Mouse (Mus musculus): ENCODE data around the gene Topbp1. TPM values are rescaled to one million over a fixed set of nuclear protein-coding genes. Genes with fewer than 3 reads are reported as not detected.

Topbp1 gene
- total and polyA plus RNA-seq, 2 experiments = 1.9 to 8.4 TPM

DNA sequence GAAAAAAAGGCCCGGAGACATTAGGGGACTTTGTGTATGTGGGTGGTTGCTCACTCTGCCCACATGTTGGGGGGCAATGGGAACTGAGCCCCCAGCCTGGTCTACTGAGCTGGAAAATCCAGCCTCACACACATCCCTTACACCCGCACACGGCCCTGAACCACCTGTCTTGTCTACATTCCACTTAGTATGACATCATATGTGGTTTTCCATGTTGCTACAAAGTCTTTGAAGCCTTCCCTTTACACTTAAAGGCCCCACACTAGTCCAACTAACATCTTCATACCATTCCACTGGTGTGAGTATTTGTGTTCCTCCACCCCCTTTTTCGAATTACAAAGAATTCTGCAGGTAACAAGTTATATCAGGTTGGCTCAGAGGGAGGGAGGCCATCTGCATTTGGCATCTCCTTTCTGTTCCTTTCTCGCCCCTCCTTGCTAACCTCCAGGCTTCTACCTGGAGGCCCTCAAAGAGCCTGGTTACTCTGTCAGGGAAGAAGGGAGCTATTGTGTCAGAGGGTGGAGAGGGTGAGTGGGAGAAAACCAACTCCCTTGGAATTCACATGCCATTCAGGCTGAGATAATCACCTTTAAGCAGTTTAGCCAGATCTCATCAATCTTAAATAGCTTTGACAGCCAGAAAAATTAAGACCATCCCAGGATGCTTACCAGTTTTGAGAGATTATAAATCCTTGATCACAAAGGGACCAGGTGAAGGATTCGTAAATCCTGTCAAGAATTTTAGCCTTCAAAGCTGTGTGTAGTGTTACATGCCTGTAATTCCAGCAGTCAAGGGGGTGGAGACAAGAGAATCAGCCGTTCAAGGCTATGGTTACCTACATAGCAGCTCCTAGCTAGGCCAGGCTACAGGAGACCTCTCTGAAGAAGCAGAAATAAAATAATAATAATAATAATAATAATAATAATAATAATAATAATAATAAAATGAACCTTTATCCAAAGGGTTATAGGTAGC, 71.6 kb downstream of the Topbp1 start:
- H3K4me1 ChIP-seq (ENCODE audit: control insufficient read depth, insufficient read depth, low read length) = no peaks in the 10 kb centered on the region
- 77% methylated on average over 7 of the region's 7 CpGs for WGBS
- no peaks in the 10 kb centered on the region for H3K27me3 ChIP-seq (ENCODE audit: control insufficient read depth, insufficient read depth, low read length)
- no peak for TF ChIP-seq CTCF (IDR thresholded peaks at IDR 0.05; ENCODE audit: low read depth, low read length)
- TF ChIP-seq POLR2A (IDR thresholded peaks at IDR 0.05; ENCODE audit: extremely low read depth, insufficient read depth, low read length) = no peak
- no peak overlapping the region for H3K9ac ChIP-seq (ENCODE audit: low read depth, low read length)
- H3K36me3 ChIP-seq (ENCODE audit: control insufficient read depth, insufficient read depth, low read length) = no peaks in the 10 kb centered on the region
- no peaks in the 10 kb centered on the region for H3K79me2 ChIP-seq (ENCODE audit: control insufficient read depth, insufficient read depth, low read length)
- no peak overlapping the region for H3K4me3 ChIP-seq (ENCODE audit: insufficient read depth, low read depth, low read length)
- H3K27ac ChIP-seq (replicated peaks; ENCODE audit: insufficient read depth, low read depth, low read length) = no peak overlapping the region
- no peak for DNase-seq (ENCODE audit: extremely low read depth, low read depth, low spot score)

DNA sequence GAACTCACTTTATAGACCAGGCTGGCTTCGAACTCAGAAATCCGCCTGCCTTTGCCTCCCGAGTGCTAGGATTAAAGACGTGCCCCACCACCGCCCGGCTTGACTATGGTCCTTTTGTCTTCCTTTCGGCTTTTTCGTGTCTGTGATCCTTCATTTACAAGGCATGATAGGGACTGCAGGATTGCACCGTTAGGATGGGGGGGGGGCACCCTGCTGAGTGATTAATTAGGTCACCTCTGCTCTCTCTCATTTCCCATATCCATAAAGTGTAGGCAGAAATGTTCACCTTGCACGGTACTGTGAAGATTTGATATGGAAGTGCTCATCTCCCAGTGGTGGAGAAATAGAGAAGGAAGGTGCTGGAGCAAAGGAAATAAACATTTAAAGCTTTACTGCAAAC, 73.7 kb downstream of the Topbp1 start:
- H3K79me2 ChIP-seq (ENCODE audit: control insufficient read depth, insufficient read depth, low read length) = no peaks in the 10 kb centered on the region
- TF ChIP-seq CTCF (IDR thresholded peaks at IDR 0.05; ENCODE audit: low read depth, low read length) (no peak), POLR2A (IDR thresholded peaks at IDR 0.05; ENCODE audit: extremely low read depth, insufficient read depth, low read length) (no peak)
- H3K9ac ChIP-seq (ENCODE audit: low read depth, low read length) = no peak overlapping the region
- H3K27ac ChIP-seq (replicated peaks; ENCODE audit: insufficient read depth, low read depth, low read length) = no peak overlapping the region
- 82% methylated on average over 10 of the region's 10 CpGs for WGBS
- no peaks in the 10 kb centered on the region for H3K27me3 ChIP-seq (ENCODE audit: control insufficient read depth, insufficient read depth, low read length)
- H3K4me3 ChIP-seq (ENCODE audit: insufficient read depth, low read depth, low read length) = no peak overlapping the region
- DNase-seq (ENCODE audit: extremely low read depth, low read depth, low spot score) = no peak
- no peaks in the 10 kb centered on the region for H3K4me1 ChIP-seq (ENCODE audit: control insufficient read depth, insufficient read depth, low read length)
- no peaks in the 10 kb centered on the region for H3K36me3 ChIP-seq (ENCODE audit: control insufficient read depth, insufficient read depth, low read length)

- DNase-seq (ENCODE audit: extremely low read depth, low read depth, low spot score) = no peak
- no peaks in the 10 kb centered on the region for H3K27me3 ChIP-seq (ENCODE audit: control insufficient read depth, insufficient read depth, low read length)
- H3K4me3 ChIP-seq (ENCODE audit: insufficient read depth, low read depth, low read length) = no peak overlapping the region
- WGBS = 88% methylated on average over 9 of the region's 9 CpGs
- no peak overlapping the region for H3K9ac ChIP-seq (ENCODE audit: low read depth, low read length)
- no peak for TF ChIP-seq CTCF (IDR thresholded peaks at IDR 0.05; ENCODE audit: low read depth, low read length)
- no peak for TF ChIP-seq POLR2A (IDR thresholded peaks at IDR 0.05; ENCODE audit: extremely low read depth, insufficient read depth, low read length)
- H3K4me1 ChIP-seq (ENCODE audit: control insufficient read depth, insufficient read depth, low read length) = no peaks in the 10 kb centered on the region
- H3K36me3 ChIP-seq (ENCODE audit: control insufficient read depth, insufficient read depth, low read length) = no peaks in the 10 kb centered on the region
- no peaks in the 10 kb centered on the region for H3K79me2 ChIP-seq (ENCODE audit: control insufficient read depth, insufficient read depth, low read length)
- no peak overlapping the region for H3K27ac ChIP-seq (replicated peaks; ENCODE audit: insufficient read depth, low read depth, low read length)
Observed at GRCm38 (mm10) chr9:103379199-103379598, 74.2 kb downstream of the Topbp1 start.

DNA sequence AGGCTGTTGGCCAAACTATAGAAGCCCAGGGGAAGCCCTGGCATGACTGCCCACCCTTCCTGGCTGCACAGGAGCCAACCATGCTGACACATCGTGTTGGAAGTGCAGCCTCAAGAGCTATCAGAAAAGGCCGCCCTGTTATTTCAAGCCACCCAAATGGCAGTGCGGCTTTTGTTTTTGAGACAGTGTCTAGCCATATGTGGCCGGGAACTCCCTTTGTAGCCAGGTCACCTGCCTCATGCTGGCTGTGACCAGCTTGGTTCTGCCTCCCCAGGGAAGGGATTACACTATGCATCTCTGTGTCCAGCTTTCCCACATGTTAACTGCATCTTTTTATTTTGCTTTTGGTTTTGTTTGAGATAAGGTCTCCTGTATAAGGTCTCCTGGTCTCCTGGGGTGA, 75.6 kb downstream of the Topbp1 start:
- H3K4me1 ChIP-seq (ENCODE audit: control insufficient read depth, insufficient read depth, low read length) = no peaks in the 10 kb centered on the region
- H3K9ac ChIP-seq (ENCODE audit: low read depth, low read length) = no peak overlapping the region
- DNase-seq (ENCODE audit: extremely low read depth, low read depth, low spot score) = no peak
- H3K27ac ChIP-seq (replicated peaks; ENCODE audit: insufficient read depth, low read depth, low read length) = no peak overlapping the region
- H3K27me3 ChIP-seq (ENCODE audit: control insufficient read depth, insufficient read depth, low read length) = no peaks in the 10 kb centered on the region
- H3K79me2 ChIP-seq (ENCODE audit: control insufficient read depth, insufficient read depth, low read length) = no peaks in the 10 kb centered on the region
- TF ChIP-seq POLR2A (IDR thresholded peaks at IDR 0.05; ENCODE audit: extremely low read depth, insufficient read depth, low read length) (no peak), CTCF (IDR thresholded peaks at IDR 0.05; ENCODE audit: low read depth, low read length) (no peak)
- H3K4me3 ChIP-seq (ENCODE audit: insufficient read depth, low read depth, low read length) = no peak overlapping the region
- 93% methylated on average over 4 of the region's 4 CpGs for WGBS
- H3K36me3 ChIP-seq (ENCODE audit: control insufficient read depth, insufficient read depth, low read length) = no peaks in the 10 kb centered on the region

GRCm38 (mm10) chr9:103382989-103383388, 78.0 kb downstream of the Topbp1 start:
- 78% methylated on average over 6 of the region's 6 CpGs for WGBS
- no peaks in the 10 kb centered on the region for H3K79me2 ChIP-seq (ENCODE audit: control insufficient read depth, insufficient read depth, low read length)
- H3K9ac ChIP-seq (ENCODE audit: low read depth, low read length) = no peak overlapping the region
- no peaks in the 10 kb centered on the region for H3K4me1 ChIP-seq (ENCODE audit: control insufficient read depth, insufficient read depth, low read length)
- no peak overlapping the region for H3K27ac ChIP-seq (replicated peaks; ENCODE audit: insufficient read depth, low read depth, low read length)
- no peak for TF ChIP-seq CTCF (IDR thresholded peaks at IDR 0.05; ENCODE audit: low read depth, low read length)
- TF ChIP-seq POLR2A (IDR thresholded peaks at IDR 0.05; ENCODE audit: extremely low read depth, insufficient read depth, low read length) = no peak
- no peak for DNase-seq (ENCODE audit: extremely low read depth, low read depth, low spot score)
- H3K36me3 ChIP-seq (ENCODE audit: control insufficient read depth, insufficient read depth, low read length) = no peaks in the 10 kb centered on the region
- no peak overlapping the region for H3K4me3 ChIP-seq (ENCODE audit: insufficient read depth, low read depth, low read length)
- H3K27me3 ChIP-seq (ENCODE audit: control insufficient read depth, insufficient read depth, low read length) = no peaks in the 10 kb centered on the region

DNA sequence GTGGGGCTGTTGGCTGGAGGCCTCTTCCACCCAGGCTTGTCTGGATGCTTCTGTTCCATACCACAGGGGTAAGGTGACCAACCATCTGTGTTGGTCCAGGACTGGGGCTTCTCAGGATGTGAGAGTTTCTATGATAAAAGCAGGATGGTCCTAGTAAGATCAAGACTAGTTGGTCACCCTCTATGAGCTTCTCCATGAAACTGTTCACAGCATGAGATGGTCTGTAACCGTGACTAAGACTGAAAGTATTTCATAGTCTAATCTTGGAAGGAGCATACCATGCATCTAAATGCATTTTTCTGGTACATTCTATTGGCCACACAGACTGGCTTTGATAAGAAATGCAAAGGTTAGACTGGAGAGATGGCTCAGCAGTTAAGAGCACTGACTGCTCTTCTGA, 78.6 kb downstream of the Topbp1 start:
- Histone ChIP-seq H3K9ac (ENCODE audit: low read depth, low read length) (no peak overlapping the region), H3K4me1 (ENCODE audit: control insufficient read depth, insufficient read depth, low read length) (no peaks in the 10 kb centered on the region), H3K27ac (replicated peaks; ENCODE audit: insufficient read depth, low read depth, low read length) (no peak overlapping the region), H3K27me3 (ENCODE audit: control insufficient read depth, insufficient read depth, low read length) (no peaks in the 10 kb centered on the region), H3K79me2 (ENCODE audit: control insufficient read depth, insufficient read depth, low read length) (no peaks in the 10 kb centered on the region), H3K36me3 (ENCODE audit: control insufficient read depth, insufficient read depth, low read length) (no peaks in the 10 kb centered on the region), H3K4me3 (ENCODE audit: insufficient read depth, low read depth, low read length) (no peak overlapping the region)
- 94% methylated on average over 1 of the region's 1 CpGs for WGBS
- TF ChIP-seq POLR2A (IDR thresholded peaks at IDR 0.05; ENCODE audit: extremely low read depth, insufficient read depth, low read length) = no peak
- TF ChIP-seq CTCF (IDR thresholded peaks at IDR 0.05; ENCODE audit: low read depth, low read length) = no peak
- no peak for DNase-seq (ENCODE audit: extremely low read depth, low read depth, low spot score)

Measured in liver, adult 2 months (tissue).